Mouse (Mus musculus) bone marrow macrophage, adult 2 months (primary cell): ENCODE results near the gene Lpxn.

Experiments
- CTCF ChIP-seq: IDR thresholded peaks from 2 replicates; pipeline ENCODE4 v1.5.1; 2012; ENCODE audit warnings: low read depth, mild to moderate bottlenecking, low read length, moderate library complexity
- POLR2A ChIP-seq: IDR thresholded peaks from 2 replicates; pipeline ENCODE4 v1.6.1; 2012; ENCODE audit warnings: mild to moderate bottlenecking, low read depth, low read length, borderline replicate concordance

DNA sequence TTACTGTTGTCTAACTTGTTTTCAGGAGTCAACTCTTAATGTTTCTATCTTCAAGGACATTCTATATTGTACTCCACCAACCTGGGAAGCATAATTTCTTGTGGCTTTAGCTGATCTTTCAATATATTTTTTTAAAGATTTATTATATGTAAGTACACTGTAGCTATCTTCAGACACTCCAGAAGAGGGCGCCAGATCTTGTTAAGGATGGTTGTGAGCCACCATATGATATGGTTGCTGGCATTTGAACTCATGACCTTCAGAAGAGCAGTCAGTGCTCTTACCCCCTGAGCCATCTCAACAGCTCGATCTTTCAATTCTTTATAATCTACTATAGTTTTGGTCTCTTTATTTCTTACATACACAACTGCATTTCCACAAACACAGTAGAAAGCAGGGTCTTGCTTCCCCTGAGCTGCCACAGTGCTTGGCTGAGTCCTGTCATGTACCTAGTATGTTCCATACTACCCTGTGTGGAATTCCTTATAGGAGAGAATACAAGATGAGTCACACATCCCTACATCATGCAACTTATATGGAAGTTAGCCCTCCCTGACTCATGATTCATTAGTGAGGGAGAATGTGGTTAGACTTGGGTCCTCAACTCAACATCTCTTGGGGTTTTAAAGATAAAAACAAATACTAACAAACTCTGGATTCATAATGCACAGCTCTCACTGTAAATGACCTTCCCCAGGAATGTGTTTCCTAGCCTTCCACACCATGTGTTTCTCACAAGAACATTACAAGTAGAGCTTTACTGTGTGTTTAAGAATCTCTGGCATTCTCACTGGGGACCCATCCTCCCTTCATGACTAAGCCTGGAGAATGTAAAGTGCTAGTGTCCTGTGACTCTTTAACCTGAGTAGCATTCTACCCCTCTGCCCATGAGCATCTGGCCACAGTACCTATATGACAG, 33.5 kb upstream of the Lpxn start:
- no peak for TF ChIP-seq CTCF
- no peak for TF ChIP-seq POLR2A
